Mouse (Mus musculus): Measurements from ENCODE around the gene Vps16. TPM values are rescaled to one million over a fixed set of nuclear protein-coding genes. Genes with fewer than 3 reads are reported as not detected.

Gene Vps16
- polyA plus RNA-seq, 1 experiment from 2014 or later = 49.0 TPM

- no peak overlapping the region for H3K9ac ChIP-seq
- H3K36me3 ChIP-seq = no peaks in the 10 kb centered on the region
- H3K4me2 ChIP-seq = no peak overlapping the region
- 73% methylated on average over 4 of the region's 4 CpGs for WGBS
- no peak overlapping the region for H3K4me3 ChIP-seq
- no peak overlapping the region for H3K27ac ChIP-seq
- peaks cover 24% of the 10 kb centered on the region for H3K4me1 ChIP-seq (replicated peaks)
- H3K9me3 ChIP-seq (replicated peaks) = no peaks in the 10 kb centered on the region
- H3K27me3 ChIP-seq = no peaks in the 10 kb centered on the region
- ATAC-seq (replicated peaks; ENCODE audit: insufficient number of reproducible peaks, insufficient read depth, low FRiP score, low read depth) = no peak
Observed at GRCm38 (mm10) chr2:130469366-130469765, 45.2 kb downstream of the Vps16 start.

GRCm38 (mm10) chr2:130469935-130470334 is 45.8 kb downstream of the Vps16 start:
- Histone ChIP-seq H3K27me3 (no peaks in the 10 kb centered on the region), H3K4me1 (replicated peaks) (peaks cover 25% of the 10 kb centered on the region), H3K36me3 (no peaks in the 10 kb centered on the region), H3K9ac (no peak overlapping the region), H3K27ac (no peak overlapping the region), H3K9me3 (replicated peaks) (no peaks in the 10 kb centered on the region), H3K4me2 (no peak overlapping the region), H3K4me3 (no peak overlapping the region)
- no peak for ATAC-seq (replicated peaks; ENCODE audit: insufficient number of reproducible peaks, insufficient read depth, low FRiP score, low read depth)
- WGBS = 30% methylated on average over 2 of the region's 2 CpGs

- H3K27ac ChIP-seq = no peak overlapping the region
- no peak for ATAC-seq (replicated peaks; ENCODE audit: insufficient number of reproducible peaks, insufficient read depth, low FRiP score, low read depth)
- H3K27me3 ChIP-seq = no peaks in the 10 kb centered on the region
- WGBS = 48% methylated on average over 8 of the region's 8 CpGs
- H3K36me3 ChIP-seq = no peaks in the 10 kb centered on the region
- no peak overlapping the region for H3K9ac ChIP-seq
- no peak overlapping the region for H3K4me2 ChIP-seq
- no peak overlapping the region for H3K4me3 ChIP-seq
- H3K4me1 ChIP-seq (replicated peaks) = peaks cover 32% of the 10 kb centered on the region
- no peaks in the 10 kb centered on the region for H3K9me3 ChIP-seq (replicated peaks)
Observed at GRCm38 (mm10) chr2:130472908-130473510, 48.9 kb downstream of the Vps16 start.

GRCm38 (mm10) chr2:130475764-130476163 is 51.6 kb downstream of the Vps16 start:
- 89% methylated on average over 11 of the region's 11 CpGs for WGBS
- Histone ChIP-seq H3K4me2 (no peak overlapping the region), H3K27ac (no peak overlapping the region), H3K27me3 (no peaks in the 10 kb centered on the region), H3K4me3 (no peak overlapping the region), H3K9me3 (replicated peaks) (0 out of 2 replicates have a peak, but pooled peaks cover 4% of the 10 kb centered on the region), H3K36me3 (no peaks in the 10 kb centered on the region), H3K4me1 (replicated peaks) (peaks cover 20% of the 10 kb centered on the region), H3K9ac (no peak overlapping the region)
- ATAC-seq (replicated peaks; ENCODE audit: insufficient number of reproducible peaks, insufficient read depth, low FRiP score, low read depth) = no peak

GRCm38 (mm10) chr2:130476666-130477297 is 52.6 kb downstream of the Vps16 start:
- Histone ChIP-seq H3K4me2 (no peak overlapping the region), H3K27me3 (no peaks in the 10 kb centered on the region), H3K4me3 (no peak overlapping the region), H3K9me3 (replicated peaks) (0 out of 2 replicates have a peak, but pooled peaks cover 4% of the 10 kb centered on the region), H3K27ac (0 out of 2 replicates have a peak overlapping the region, but pooled peaks have one; percentile 17), H3K4me1 (replicated peaks) (peaks cover 20% of the 10 kb centered on the region), H3K9ac (no peak overlapping the region), H3K36me3 (no peaks in the 10 kb centered on the region)
- no peak for ATAC-seq (replicated peaks; ENCODE audit: insufficient number of reproducible peaks, insufficient read depth, low FRiP score, low read depth)
- 66% methylated on average over 6 of the region's 6 CpGs for WGBS

GRCm38 (mm10) chr2:130482177-130482576 is 58.0 kb downstream of the Vps16 start:
- 87% methylated on average over 4 of the region's 4 CpGs for WGBS

GRCm38 (mm10) chr2:130482700-130483099 is 58.6 kb downstream of the Vps16 start:
- WGBS = 87% methylated on average over 3 of the region's 3 CpGs
- Histone ChIP-seq H3K4me2 (no peak overlapping the region), H3K27me3 (no peaks in the 10 kb centered on the region), H3K9me3 (replicated peaks) (0 out of 2 replicates have a peak, but pooled peaks cover 4% of the 10 kb centered on the region), H3K36me3 (no peaks in the 10 kb centered on the region), H3K9ac (no peak overlapping the region), H3K4me1 (replicated peaks) (0 out of 2 replicates have a peak, but pooled peaks cover 2% of the 10 kb centered on the region), H3K4me3 (no peak overlapping the region), H3K27ac (no peak overlapping the region)
- no peak for ATAC-seq (replicated peaks; ENCODE audit: insufficient number of reproducible peaks, insufficient read depth, low FRiP score, low read depth)

More at GRCm38 (mm10) chr2:130482177-130482576, 58.0 kb downstream of the Vps16 start:
- Histone ChIP-seq H3K9ac (no peak overlapping the region), H3K4me1 (replicated peaks) (0 out of 2 replicates have a peak, but pooled peaks cover 2% of the 10 kb centered on the region), H3K4me3 (no peak overlapping the region), H3K4me2 (no peak overlapping the region), H3K27ac (no peak overlapping the region), H3K27me3 (no peaks in the 10 kb centered on the region), H3K9me3 (replicated peaks) (0 out of 2 replicates have a peak, but pooled peaks cover 4% of the 10 kb centered on the region), H3K36me3 (no peaks in the 10 kb centered on the region)
- no peak for ATAC-seq (replicated peaks; ENCODE audit: insufficient number of reproducible peaks, insufficient read depth, low FRiP score, low read depth)

GRCm38 (mm10) chr2:130484206-130484605 is 60.1 kb downstream of the Vps16 start:
- Histone ChIP-seq H3K4me1 (replicated peaks) (0 out of 2 replicates have a peak, but pooled peaks cover 2% of the 10 kb centered on the region), H3K9ac (no peak overlapping the region), H3K27ac (no peak overlapping the region), H3K27me3 (no peaks in the 10 kb centered on the region), H3K9me3 (replicated peaks) (0 out of 2 replicates have a peak, but pooled peaks cover 3% of the 10 kb centered on the region), H3K36me3 (no peaks in the 10 kb centered on the region), H3K4me3 (no peak overlapping the region), H3K4me2 (no peak overlapping the region)
- no peak for ATAC-seq (replicated peaks; ENCODE audit: insufficient number of reproducible peaks, insufficient read depth, low FRiP score, low read depth)
- 83% methylated on average over 1 of the region's 1 CpGs for WGBS

GRCm38 (mm10) chr2:130488002-130488401 is 63.9 kb downstream of the Vps16 start:
- Histone ChIP-seq H3K4me2 (no peak overlapping the region), H3K27me3 (no peaks in the 10 kb centered on the region), H3K27ac (no peak overlapping the region), H3K9me3 (replicated peaks) (no peaks in the 10 kb centered on the region), H3K4me3 (no peak overlapping the region), H3K9ac (no peak overlapping the region), H3K36me3 (no peaks in the 10 kb centered on the region), H3K4me1 (replicated peaks) (peaks cover 13% of the 10 kb centered on the region)
- ATAC-seq (replicated peaks; ENCODE audit: insufficient number of reproducible peaks, insufficient read depth, low FRiP score, low read depth) = no peak
- 87% methylated on average over 2 of the region's 2 CpGs for WGBS

- Histone ChIP-seq H3K4me2 (no peak overlapping the region), H3K4me3 (no peak overlapping the region), H3K9ac (no peak overlapping the region), H3K27me3 (no peaks in the 10 kb centered on the region), H3K27ac (no peak overlapping the region), H3K36me3 (no peaks in the 10 kb centered on the region), H3K9me3 (replicated peaks) (no peaks in the 10 kb centered on the region), H3K4me1 (replicated peaks) (peaks cover 13% of the 10 kb centered on the region)
- 80% methylated on average over 4 of the region's 4 CpGs for WGBS
- no peak for ATAC-seq (replicated peaks; ENCODE audit: insufficient number of reproducible peaks, insufficient read depth, low FRiP score, low read depth)
Observed at GRCm38 (mm10) chr2:130488600-130488999, 64.5 kb downstream of the Vps16 start.

- WGBS = 61% methylated on average over 4 of the region's 4 CpGs
- H3K36me3 ChIP-seq = no peaks in the 10 kb centered on the region
- H3K9me3 ChIP-seq (replicated peaks) = no peaks in the 10 kb centered on the region
- H3K9ac ChIP-seq = no peak overlapping the region
- no peak overlapping the region for H3K4me2 ChIP-seq
- ATAC-seq (replicated peaks; ENCODE audit: insufficient number of reproducible peaks, insufficient read depth, low FRiP score, low read depth) = no peak
- H3K27me3 ChIP-seq = no peaks in the 10 kb centered on the region
- 0 out of 2 replicates have a peak overlapping the region, but pooled peaks have one; percentile 54 for H3K27ac ChIP-seq
- no peak overlapping the region for H3K4me3 ChIP-seq
- H3K4me1 ChIP-seq (replicated peaks) = peaks cover 16% of the 10 kb centered on the region
Observed at GRCm38 (mm10) chr2:130491162-130491561, 67.0 kb downstream of the Vps16 start.
